In genomic region chr3:60855734-60856133, GRCm38 (mm10) we compare ENCODE assay signal across 26 mouse cellular contexts.
"Had no signal": no experiment of that assay in that cellular context is flagged by ENCODE, and none has a peak within 500 bp of the region (broad histone marks: within the 10 kb centered on the region; RNA-seq: fewer than 3 reads in every experiment).

No protein-coding gene starts in this region.

- H3K9ac ChIP-seq: heart, embryonic 13.5 days; heart, embryonic 15.5 days; hindbrain, embryonic 13.5 days; hindbrain, embryonic 15.5 days; limb, embryonic 13.5 days; limb, embryonic 15.5 days; liver, embryonic 12.5 days; liver, embryonic 14.5 days had no signal

- H3K4me2 ChIP-seq: heart, embryonic 11.5 days; heart, embryonic 13.5 days; heart, embryonic 15.5 days; hindbrain, embryonic 13.5 days; hindbrain, embryonic 15.5 days; limb, embryonic 13.5 days; limb, embryonic 15.5 days; liver, embryonic 12.5 days had no signal

- H3K4me3 ChIP-seq: heart, adult 2 months; heart, embryonic 13.5 days; heart, embryonic 15.5 days; hindbrain, embryonic 13.5 days; hindbrain, embryonic 15.5 days; limb, embryonic 13.5 days; limb, embryonic 15.5 days; liver, embryonic 12.5 days had no signal

- H3K36me3 ChIP-seq: heart, embryonic 13.5 days; heart, embryonic 15.5 days; hindbrain, embryonic 13.5 days; hindbrain, embryonic 15.5 days; limb, embryonic 13.5 days; limb, embryonic 15.5 days; liver, embryonic 12.5 days had no signal

- ATAC-seq: hindbrain, postnatal 0 days; intestine, embryonic 16.5 days; liver, embryonic 12.5 days had no signal

- H3K27ac ChIP-seq: heart, adult 2 months; heart, embryonic 13.5 days; heart, embryonic 15.5 days; hindbrain, embryonic 13.5 days; hindbrain, embryonic 15.5 days; hindbrain, postnatal 0 days; limb, embryonic 13.5 days; limb, embryonic 15.5 days; liver, embryonic 12.5 days; liver, embryonic 14.5 days had no signal

- H3K4me1 ChIP-seq: heart, embryonic 13.5 days; heart, embryonic 15.5 days; hindbrain, embryonic 13.5 days; hindbrain, embryonic 15.5 days; limb, embryonic 13.5 days; limb, embryonic 15.5 days; liver, embryonic 12.5 days had no signal

- H3K9me3 ChIP-seq: heart, embryonic 13.5 days; heart, embryonic 15.5 days; hindbrain, embryonic 13.5 days; hindbrain, embryonic 15.5 days; limb, embryonic 13.5 days; limb, embryonic 15.5 days; liver, embryonic 12.5 days had no signal

- H3K27me3 ChIP-seq: heart, embryonic 13.5 days; heart, embryonic 15.5 days; hindbrain, embryonic 13.5 days; hindbrain, embryonic 15.5 days; limb, embryonic 13.5 days; limb, embryonic 15.5 days; liver, embryonic 12.5 days had no signal

- DNase-seq: gastrocnemius, postnatal 14 days; gastrocnemius, postnatal 36 days; heart, adult 11 months; heart, adult 2 months; heart, postnatal 14 days; heart, postnatal 36 days; kidney, adult 11 months; kidney, adult 2 months; kidney, adult 9 months; kidney, postnatal 10 days; kidney, postnatal 25 days; kidney, postnatal 4 days; layer of hippocampus, adult 9-11 months; layer of hippocampus, postnatal 36 days; left cerebral cortex, postnatal 4 days had no signal
